Mouse (Mus musculus) retina, embryonic 14.5 days (tissue): Measurements from ENCODE around the gene Lipo4.
"Not testable (repeated sequence)": the region's sequence is repeated elsewhere in the genome, so short reads cannot be mapped to it uniquely, and the experiment has no call there.

Experiments
- DNase-seq: peaks from one replicate; pipeline ENCODE4 v3.0.0-alpha.2; 2015; ENCODE audit warnings: low spot score

The Lipo4 gene

GRCm38 (mm10) chr19:33517680-33518079, at the start of gene Lipo4:
Lipo4 (minus strand) TSS chr19:33517780.
- DNase-seq: no peak

DNA sequence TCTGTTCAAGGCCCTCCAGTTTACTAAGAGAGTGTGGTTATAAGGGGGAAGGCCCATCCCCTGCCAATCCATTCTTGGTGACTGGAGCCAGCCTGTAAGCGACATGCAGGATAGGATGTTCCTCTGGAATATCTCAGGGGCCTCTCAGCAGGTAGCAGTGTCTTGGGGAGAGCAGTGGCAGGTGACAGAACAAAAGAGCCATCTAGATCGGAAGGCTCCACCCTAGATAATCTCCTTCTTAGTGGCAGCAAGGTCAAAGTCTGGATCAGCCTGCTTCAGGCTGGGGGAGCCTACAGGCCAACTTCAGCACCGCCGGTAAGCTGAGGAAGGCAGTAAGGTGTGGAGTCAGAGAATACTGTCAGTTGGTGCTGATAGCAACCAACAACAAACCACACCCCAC, 61.2 kb downstream of the Lipo4 start:
- DNase-seq: not testable (repeated sequence)

- no peak for DNase-seq
Measured at GRCm38 (mm10) chr19:33453725-33454124, 63.9 kb downstream of the Lipo4 start.
